Comparison of ENCODE assay signal across 10 mouse cellular contexts in the genomic region with DNA sequence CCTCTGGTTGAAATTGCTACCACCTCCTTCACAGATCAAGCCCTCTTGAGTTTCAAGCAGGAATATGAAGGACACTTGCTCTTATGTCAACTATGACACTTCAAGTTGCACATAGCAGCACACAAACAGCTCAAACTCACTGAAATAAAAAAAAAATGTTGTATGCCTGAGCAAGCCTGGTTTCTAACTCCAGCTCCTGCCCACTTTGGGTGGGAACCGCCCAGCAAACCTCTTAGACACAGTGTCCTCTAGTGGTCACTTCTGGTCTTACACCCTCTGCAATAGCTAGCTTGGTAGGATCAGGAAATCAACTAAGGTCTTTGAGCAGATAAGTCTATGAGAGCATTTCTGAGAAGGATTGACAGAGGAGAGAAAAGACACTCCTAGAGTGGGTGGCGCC. TPM values are rescaled to one million over a fixed set of nuclear protein-coding genes. Genes with fewer than 3 reads are reported as not detected.
DNase-seq lines count a peak whose midpoint lies in the region; ATAC-seq and TF ChIP-seq lines count a peak whose summit lies in the region.
"Had no signal": no experiment of that assay in that cellular context is flagged by ENCODE, and none has a peak within 500 bp of the region (broad histone marks: within the 10 kb centered on the region; RNA-seq: fewer than 3 reads in every experiment).

No protein-coding gene starts in this region.

- 18% methylated on average over 2 of the region's 2 CpGs for WGBS in heart, embryonic 10.5 days
- WGBS in midbrain, postnatal 0 days, result 30% methylated on average over 2 of the region's 2 CpGs

- no peak overlapping the region for H3K4me2 ChIP-seq in midbrain, postnatal 0 days (ENCODE audit: low read depth, low read length, poor library complexity, severe bottlenecking)

- peak; percentile 66 for ATAC-seq in CD4-positive, CD25-positive, alpha-beta regulatory T cell, adult 4 months
- no peak for ATAC-seq in midbrain, postnatal 0 days (ENCODE audit: low FRiP score)

- no peak overlapping the region for H3K4me3 ChIP-seq in heart, embryonic 10.5 days
- no peak overlapping the region for H3K4me3 ChIP-seq in midbrain, postnatal 0 days (ENCODE audit: low read depth, low read length)
- H3K4me3 ChIP-seq: erythroblast, embryonic 14.5 days; megakaryocyte, embryonic 14.5 days had no signal

- TF ChIP-seq CTCF in midbrain, postnatal 0 days (IDR thresholded peaks at IDR 0.05), result peak; percentile 93

- intact Hi-C loops in heart, postnatal 10 days (cut with DNase I), result no loop called here

- H3K9ac ChIP-seq in midbrain, postnatal 0 days (replicated peaks; ENCODE audit: low read length, poor library complexity, severe bottlenecking), result no peak overlapping the region

- H3K36me3 ChIP-seq in heart, embryonic 10.5 days, result no peaks in the 10 kb centered on the region
- H3K36me3 ChIP-seq in midbrain, postnatal 0 days (ENCODE audit: insufficient read depth, low read length), result no peaks in the 10 kb centered on the region

- H3K27me3 ChIP-seq in heart, embryonic 10.5 days (ENCODE audit: insufficient read depth, poor library complexity, severe bottlenecking), result peaks cover 60% of the 10 kb centered on the region
- H3K27me3 ChIP-seq in midbrain, postnatal 0 days (ENCODE audit: insufficient read depth, low read length), result no peaks in the 10 kb centered on the region

- H3K4me1 ChIP-seq in heart, embryonic 10.5 days, result peaks cover 19% of the 10 kb centered on the region
- H3K4me1 ChIP-seq in midbrain, postnatal 0 days (ENCODE audit: insufficient read depth, low read length), result no peaks in the 10 kb centered on the region

- no peaks in the 10 kb centered on the region for H3K9me3 ChIP-seq in heart, embryonic 10.5 days
- H3K9me3 ChIP-seq in midbrain, postnatal 0 days (ENCODE audit: low read length), result no peaks in the 10 kb centered on the region

- no peak overlapping the region for H3K27ac ChIP-seq in heart, embryonic 10.5 days
- no peak overlapping the region for H3K27ac ChIP-seq in midbrain, postnatal 0 days (ENCODE audit: low read depth, low read length)

- peak; percentile 79 to 84 for DNase-seq in heart, postnatal 10 days
- no peak for DNase-seq in heart, embryonic 10.5 days (ENCODE audit: low spot score)
- peak; percentile 28 for DNase-seq in adrenal gland, adult 8-10 months
- peak; percentile 46 for DNase-seq in fibroblast of lung, adult 2 months (ENCODE audit: low read depth)
- DNase-seq in layer of hippocampus, adult 9-11 months, result peak; percentile 27
- peak; percentile 83 for DNase-seq in midbrain, postnatal 0 days (ENCODE audit: low spot score)
- DNase-seq in thymus, postnatal 14 days, result peak; percentile 83

RNA-seq across cellular contexts. Expression of a gene that starts 54.2 kb away (rescaled TPM):
- 1,000 to 10,000 TPM; 1,715 to 1,777 TPM for total RNA-seq in heart, postnatal 10 days (2021)
- polyA plus RNA-seq in heart, embryonic 10.5 days (2016; fragmentation: Nextera tagmentation; extraction: Ambion mirVana), result 900 and 968 TPM in 2 replicates
- 1,000 to 10,000 TPM; 3,273 to 3,796 TPM for polyA plus RNA-seq in CD4-positive, CD25-positive, alpha-beta regulatory T cell, adult 4 months (2017; shearing (Covaris generic))
- total RNA-seq in adrenal gland, adult 8-10 months (2022), result 1,000 to 10,000 TPM; 2,047 to 2,140 (median 2,121) TPM
- 3,080 and 3,220 TPM in 2 replicates for total RNA-seq in midbrain, postnatal 0 days (2014; rRNA removed)
- 983 and 1,053 TPM in 2 replicates for polyA plus RNA-seq in midbrain, postnatal 0 days (2015; fragmentation: Nextera tagmentation; extraction: Ambion mirVana)
